Mouse (Mus musculus) liver, embryonic 14.5 days (tissue): ENCODE data around the gene Gm36864.

ENCODE experiments used
- CTCF ChIP-seq: IDR thresholded peaks from 2 replicates; pipeline ENCODE4 v1.5.1; 2016; ENCODE audit warnings: antibody characterized with exemption, low read depth, control low read depth
- EP300 ChIP-seq: IDR thresholded peaks from 2 replicates; pipeline ENCODE4 v1.6.1; 2016; ENCODE audit warnings: antibody characterized with exemption, low read depth

GRCm38 (mm10) chr7:44241163-44241562 lies 5.2 kb downstream of the Gm36864 start:
- 0 out of 2 replicates have a peak, but pooled peaks have one; percentile 16 for TF ChIP-seq CTCF
- TF ChIP-seq EP300, result no peak
